Mouse (Mus musculus) myocyte (in vitro differentiated cells): ENCODE results near the gene Tmem132d.

Experiments
- MAX ChIP-seq: IDR thresholded peaks from one replicate; pipeline ENCODE4 v1.6.1; 2011; ENCODE audit warnings: low read depth, mild to moderate bottlenecking, control low read depth
- MYOD1 ChIP-seq, 3 experiments: IDR thresholded peaks; one replicate each; pipeline ENCODE4 v1.6.1; 2011; ENCODE audit warnings: control low read depth in 2 of 3, low read depth in 2 of 3, mild to moderate bottlenecking in 2 of 3, moderate library complexity in 1 of 3; ENCODE audit not compliant: insufficient read length in 2 of 3, control insufficient read depth in 1 of 3
- POLR2A ChIP-seq: IDR thresholded peaks from one replicate; pipeline ENCODE4 v1.6.1; 2011; ENCODE audit warnings: low read depth, mild to moderate bottlenecking, control low read depth, moderate library complexity; ENCODE audit not compliant: insufficient read length
- TCF3 ChIP-seq: IDR thresholded peaks from one replicate; pipeline ENCODE4 v1.6.1; 2011; ENCODE audit warnings: low read depth, control low read depth; ENCODE audit not compliant: insufficient read length

DNA sequence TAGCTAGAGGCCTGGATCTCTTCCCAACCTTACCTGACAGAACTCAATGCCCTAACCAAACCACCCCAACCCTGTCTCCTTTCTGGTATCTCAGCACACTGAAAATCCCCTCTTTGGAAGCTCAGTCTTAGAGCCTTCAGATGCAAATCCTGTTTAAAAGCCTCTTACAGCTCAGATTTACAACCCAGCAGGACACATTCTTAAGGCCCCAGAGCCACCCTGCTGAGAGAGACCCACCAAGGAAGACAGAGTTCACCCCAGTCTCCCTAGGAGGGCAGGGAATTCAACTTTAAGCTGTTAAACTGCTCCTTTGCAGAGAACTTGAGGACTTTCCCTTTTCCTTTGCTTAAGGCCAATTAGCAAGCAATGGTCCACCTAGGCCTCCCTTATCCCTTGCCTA lies 199.8 kb downstream of the Tmem132d start:
- TF ChIP-seq MYOD1 (IDR thresholded peaks at IDR 0.05; ENCODE audit: control insufficient read depth in 1 of 3, insufficient read length in 2 of 3, low read depth in 2 of 3) (no peak), MAX (no peak), TCF3 (no peak), POLR2A (no peak)
